Comparison of ENCODE assay signal across 9 mouse cellular contexts in the genomic region with DNA sequence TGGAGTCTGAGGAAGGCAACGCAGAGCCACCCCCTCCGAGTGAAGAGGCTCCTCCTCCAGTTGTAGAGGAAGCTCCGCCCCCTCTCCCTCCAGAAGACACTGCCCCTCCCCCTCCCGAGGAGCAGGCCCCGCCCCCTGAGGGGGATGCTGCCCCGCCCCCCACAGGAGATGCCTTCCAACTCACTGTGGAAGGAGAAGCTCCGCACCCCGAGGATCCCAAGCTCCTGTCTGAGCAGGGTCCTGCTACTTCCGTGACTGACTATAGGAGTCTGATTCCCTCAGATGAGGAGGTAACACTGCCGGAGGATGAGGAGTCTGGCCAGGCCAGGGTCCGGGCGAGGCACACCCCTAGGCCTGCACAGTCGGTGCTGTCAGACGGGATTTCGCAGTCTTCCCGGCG. TPM values are rescaled to one million over a fixed set of nuclear protein-coding genes. Genes with fewer than 3 reads are reported as not detected.
DNase-seq lines count a peak whose midpoint lies in the region; ATAC-seq lines count a peak whose summit lies in the region.
"Had no signal": no experiment of that assay in that cellular context is flagged by ENCODE, and none has a peak within 500 bp of the region (broad histone marks: within the 10 kb centered on the region; RNA-seq: fewer than 3 reads in every experiment).

No protein-coding gene starts in this region.

- H3K4me1 ChIP-seq in limb, embryonic 13.5 days: peaks cover 4% of the 10 kb centered on the region; the same call in 1 of the 2 replicates

- H3K4me2 ChIP-seq in limb, embryonic 13.5 days (replicated peaks): peak overlapping the region; percentile 45

- WGBS in limb, embryonic 13.5 days: 25% methylated on average over 16 of the region's 17 CpGs

- no peak for ATAC-seq in limb, embryonic 13.5 days (ENCODE audit: low FRiP score, low read depth)

- intact Hi-C loops in left cerebral cortex, postnatal 25 days (cut with DNase I): no loop called here

- peak; percentile 45 for DNase-seq in adrenal gland, postnatal 14 days
- no peak for DNase-seq in adrenal gland, adult 18-20 months (ENCODE audit: low spot score in 2 of 2)
- peak; percentile 43 to 77 for DNase-seq in urinary bladder, postnatal 4 days (ENCODE audit: low spot score in 2 of 2)
- DNase-seq in urinary bladder, postnatal 10 days (ENCODE audit: low spot score): no peak
- DNase-seq in retina, postnatal 1 day: peak; percentile 52
- no peak for DNase-seq in left cerebral cortex, adult 8-10 months (ENCODE audit: low spot score in 2 of 2)
- DNase-seq in left cerebral cortex, postnatal 25 days (ENCODE audit: low spot score in 2 of 2): no peak

- H3K9me3 ChIP-seq in limb, embryonic 13.5 days: no peaks in the 10 kb centered on the region

- peak overlapping the region; percentile 20 for H3K4me3 ChIP-seq in limb, embryonic 13.5 days
- H3K4me3 ChIP-seq: myocyte had no signal

- 0 out of 2 replicates have a peak, but pooled peaks cover 3% of the 10 kb centered on the region for H3K27me3 ChIP-seq in limb, embryonic 13.5 days

- no peaks in the 10 kb centered on the region for H3K36me3 ChIP-seq in limb, embryonic 13.5 days

- H3K9ac ChIP-seq in limb, embryonic 13.5 days: no peak overlapping the region

- H3K27ac ChIP-seq in limb, embryonic 13.5 days: no peak overlapping the region

RNA-seq across cellular contexts. Expression of gene Glo1, which starts 8.7 kb away (rescaled TPM):
- 105 and 123 TPM in 2 replicates for total RNA-seq in adrenal gland, postnatal 14 days (2021)
- total RNA-seq in adrenal gland, adult 18-20 months (2021): 100 to 1,000 TPM; 131 to 145 TPM
- 209 and 211 TPM in 2 replicates for polyA plus RNA-seq in limb, embryonic 13.5 days (2015; fragmentation: Nextera tagmentation; extraction: Ambion mirVana)
- 100 to 1,000 TPM; 157 to 162 (median 161) TPM for total RNA-seq in left cerebral cortex, adult 8-10 months (2022)
- total RNA-seq in left cerebral cortex, postnatal 25 days (2021): 100 to 1,000 TPM; 136 to 143 TPM

RNA-seq across cellular contexts. Expression of gene Dnah8, which starts 11.2 kb away (rescaled TPM):
- 1.3 and 2.7 TPM in 2 replicates for total RNA-seq in adrenal gland, postnatal 14 days (2021)
- under 1 TPM; 0.60 to 0.93 TPM for total RNA-seq in adrenal gland, adult 18-20 months (2021)
- 0.72 and 1.1 TPM in 2 replicates for polyA plus RNA-seq in limb, embryonic 13.5 days (2015; fragmentation: Nextera tagmentation; extraction: Ambion mirVana)
- total RNA-seq in left cerebral cortex, adult 8-10 months (2022): 1 to 10 TPM in 3 of 4 experiments, under 1 TPM in 1; 0.91 to 1.9 (median 1.7) TPM
- under 1 TPM; 0.73 to 0.89 TPM for total RNA-seq in left cerebral cortex, postnatal 25 days (2021)

RNA-seq across cellular contexts. Expression of gene Btbd9, which starts 59.1 kb away (rescaled TPM):
- total RNA-seq in adrenal gland, postnatal 14 days (2021): 35.9 and 36.9 TPM in 2 replicates
- 10 to 100 TPM; 52.2 to 81.3 TPM for total RNA-seq in adrenal gland, adult 18-20 months (2021)
- polyA plus RNA-seq in limb, embryonic 13.5 days (2015; fragmentation: Nextera tagmentation; extraction: Ambion mirVana): 74.3 and 76.1 TPM in 2 replicates
- 100 to 1,000 TPM in 1 of 4 experiments, 10 to 100 TPM in 3; 85.1 to 103 (median 92.1) TPM for total RNA-seq in left cerebral cortex, adult 8-10 months (2022)
- total RNA-seq in left cerebral cortex, postnatal 25 days (2021): 100 to 1,000 TPM in 1 of 2 experiments, 10 to 100 TPM in 1; 95.6 to 106 TPM

Comparison
In these comparisons a context has a peak if more than half of its experiments do, and no peak if none do; other contexts are left out.
1. DNase-seq: peak in adrenal gland, postnatal 14 days (single experiment), urinary bladder, postnatal 4 days (2 of 2) and retina, postnatal 1 day (single experiment); none in adrenal gland, adult 18-20 months (0 of 2), urinary bladder, postnatal 10 days (single experiment), left cerebral cortex, adult 8-10 months (0 of 2) and left cerebral cortex, postnatal 25 days (0 of 2).